Mouse (Mus musculus): ENCODE data around the gene Tmem19.

DNA sequence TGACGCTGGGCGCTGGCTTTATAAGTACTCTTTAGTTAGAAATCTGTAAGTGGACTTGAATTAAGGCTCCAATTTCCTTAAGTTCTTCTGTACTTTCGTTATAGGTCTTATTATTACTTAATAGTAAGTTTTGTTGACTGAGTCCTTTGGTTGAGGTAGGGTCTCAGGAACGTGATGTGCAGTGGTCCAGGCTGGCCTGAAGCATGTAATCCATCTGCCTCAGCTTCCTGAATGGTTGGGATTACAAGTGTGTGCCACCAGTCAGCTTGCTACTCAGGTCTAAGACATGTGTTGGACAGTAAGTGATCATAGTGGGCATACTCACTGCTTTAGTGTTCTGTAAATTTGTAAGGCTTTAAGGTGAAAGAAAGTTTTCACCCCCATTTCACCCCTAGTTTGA is 28.8 kb upstream of the Tmem19 start:
- TF ChIP-seq ZC3H11A (IDR thresholded peaks at IDR 0.05; ENCODE audit: borderline replicate concordance, low read depth, low read length) (no peak), MAFK (IDR thresholded peaks at IDR 0.05; ENCODE audit: insufficient read depth, low read depth, low read length) (no peak), HCFC1 (IDR thresholded peaks at IDR 0.05; ENCODE audit: borderline replicate concordance, insufficient read depth, low read length) (no peak), ZNF384 (IDR thresholded peaks at IDR 0.05; ENCODE audit: low read depth, low read length) (no peak), CHD2 (IDR thresholded peaks at IDR 0.05; ENCODE audit: low read depth, low read length) (no peak)

All from ES-E14 (cell line).